Mouse (Mus musculus) CH12.LX (cell line): Measurements from ENCODE around the gene Ank.

Experiments used
- CHD2 ChIP-seq: IDR thresholded peaks from 2 replicates; pipeline ENCODE4 v1.6.1; 2011; ENCODE audit warnings: low read length, improper control_type of control experiment
- CTCF ChIP-seq, 2 experiments: IDR thresholded peaks in 1 of 2; conservative IDR thresholded peaks in 1 of 2; 2 replicates each; pipeline ENCODE4 v1.5.1; 2011 to 2012; ENCODE audit warnings: low read depth in 2 of 2, low read length in 2 of 2, improper control_type of control experiment in 1 of 2, inconsistent platforms in 1 of 2, mild to moderate bottlenecking in 1 of 2, moderate library complexity in 1 of 2
- IRF4 ChIP-seq: IDR thresholded peaks from 2 replicates; pipeline ENCODE4 v1.6.1; 2014; ENCODE audit warnings: low read depth, mild to moderate bottlenecking, inconsistent platforms, low read length, improper control_type of control experiment
- MYC ChIP-seq: IDR thresholded peaks from 2 replicates; pipeline ENCODE4 v1.6.1; 2011; ENCODE audit warnings: low read depth, mild to moderate bottlenecking, improper control_type of control experiment, low read length
- PAX5 ChIP-seq: IDR thresholded peaks from 2 replicates; pipeline ENCODE4 v1.6.1; 2012; ENCODE audit warnings: low read length, inconsistent platforms, mixed read lengths
- POLR2AphosphoS2 ChIP-seq: IDR thresholded peaks from 2 replicates; pipeline ENCODE4 v1.6.1; 2011; ENCODE audit warnings: low read depth, low read length, improper control_type of control experiment
- TCF12 ChIP-seq: IDR thresholded peaks from 2 replicates; pipeline ENCODE4 v1.6.1; 2014; ENCODE audit warnings: low read depth, mild to moderate bottlenecking, inconsistent platforms, low read length, improper control_type of control experiment
- UBTF ChIP-seq: IDR thresholded peaks from 2 replicates; pipeline ENCODE4 v1.6.1; 2012; ENCODE audit warnings: low read depth, mild to moderate bottlenecking, inconsistent platforms, low read length, improper control_type of control experiment, moderate library complexity
- USF2 ChIP-seq: conservative IDR thresholded peaks from 2 replicates; pipeline ENCODE4 v1.6.1; 2011; ENCODE audit warnings: low read depth, low read length, improper control_type of control experiment
- ZC3H11A ChIP-seq: IDR thresholded peaks from 2 replicates; pipeline ENCODE4 v1.6.1; 2012; ENCODE audit warnings: low read depth, mild to moderate bottlenecking, inconsistent platforms, low read length, improper control_type of control experiment

DNA sequence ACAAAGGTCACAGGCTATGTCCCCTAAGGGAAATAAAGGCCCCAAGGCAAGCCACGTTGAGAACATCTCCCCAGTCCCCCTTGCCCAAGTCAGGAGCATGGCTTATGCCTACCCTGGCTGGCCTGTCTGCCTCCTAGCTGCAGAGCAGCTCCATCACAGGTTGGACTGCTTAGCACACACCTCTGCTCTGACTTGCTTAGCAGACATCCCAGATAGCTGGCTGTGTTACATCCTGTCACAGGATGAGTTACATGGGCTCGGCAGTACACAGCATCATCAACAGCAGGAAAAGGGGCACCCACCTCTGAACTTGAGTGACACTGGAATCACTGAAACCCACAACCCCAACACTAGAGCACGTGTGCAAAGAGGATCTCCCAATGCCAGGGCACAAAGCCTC lies 138.8 kb downstream of the Ank start:
- TF ChIP-seq PAX5: no peak
- TF ChIP-seq USF2: no peak
- 0 out of 4 replicates have a peak, but pooled peaks of 1 of the 2 experiments have one; percentile 3 for TF ChIP-seq CTCF (conservative IDR thresholded peaks at IDR 0.05 in 1 of 2, IDR thresholded peaks at IDR 0.05 in 1 of 2; ENCODE audit: low read depth in 2 of 2, low read length in 2 of 2)
- no peak for TF ChIP-seq POLR2AphosphoS2
- no peak for TF ChIP-seq CHD2
- TF ChIP-seq IRF4: no peak
- no peak for TF ChIP-seq TCF12
- TF ChIP-seq ZC3H11A: no peak
- TF ChIP-seq UBTF: no peak
- TF ChIP-seq MYC: no peak
